Mouse (Mus musculus): ENCODE measurements at regions not wholly inside any gene's neighbourhood (a gene's known extent, or its start where the extent isn't known, plus 50 kb on each side); places are given as distances from the start of the nearest gene placed in this dataset.

DNA sequence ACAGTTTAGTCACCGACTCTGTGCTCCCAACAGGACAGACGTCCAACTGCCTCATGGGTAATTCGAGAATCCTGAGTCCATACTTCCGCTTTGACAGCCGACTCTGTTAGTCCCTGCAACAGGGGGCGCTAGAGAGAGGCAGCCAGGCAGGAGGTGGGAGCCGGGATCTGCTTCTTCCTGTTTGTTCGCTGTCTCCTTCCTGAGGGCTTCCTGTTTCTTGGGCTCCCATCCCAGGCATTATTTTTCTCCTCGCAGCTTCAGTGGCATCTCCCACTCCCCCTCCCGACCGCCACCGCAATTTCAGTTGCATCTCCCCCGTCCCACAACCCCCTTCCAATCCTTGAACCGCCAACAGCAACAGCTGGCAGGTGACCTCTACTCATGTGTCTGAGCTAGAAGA lies 211.1 kb downstream of the Xxylt1 start:
- no peak for TF ChIP-seq POLR2A (IDR thresholded peaks at IDR 0.05; ENCODE audit: insufficient read depth, low read depth, low read length)
- TF ChIP-seq EP300 (IDR thresholded peaks at IDR 0.05; ENCODE audit: insufficient read depth, low read depth, low read length), result peak; percentile 82
- peak; percentile 89 for TF ChIP-seq CTCF (IDR thresholded peaks at IDR 0.05)
- intact Hi-C loops (cut with DNase I), result loop anchor here (2.0 to 5.0 kb wide), 5 partner anchors 48 to 267 kb away; no protein-coding TSS in a partner anchor
- WGBS, result 46% methylated on average over 14 of the region's 14 CpGs
- H3K36me3 ChIP-seq (ENCODE audit: control insufficient read depth, insufficient read depth, low read length), result no peaks in the 10 kb centered on the region
- H3K27ac ChIP-seq, result peak overlapping the region; percentile 82
- no peaks in the 10 kb centered on the region for H3K79me2 ChIP-seq (replicated peaks; ENCODE audit: control insufficient read depth, insufficient read depth, low read length)
- no peak overlapping the region for H3K4me3 ChIP-seq
- peak; percentile 76 to 79 for DNase-seq
- peaks cover 18% of the 10 kb centered on the region for H3K4me1 ChIP-seq (ENCODE audit: control insufficient read depth, insufficient read depth, low read length)
- no peaks in the 10 kb centered on the region for H3K27me3 ChIP-seq (ENCODE audit: control insufficient read depth, insufficient read depth, low read length)
- no peak overlapping the region for H3K9ac ChIP-seq (ENCODE audit: low read depth, low read length)

- WGBS, result 36% methylated on average over 2 of the region's 2 CpGs
- intact Hi-C loops (cut with DNase I), result loop anchor here (2.0 to 5.0 kb wide), 5 partner anchors 48 to 268 kb away; no protein-coding TSS in a partner anchor
- peak overlapping the region; percentile 82 for H3K27ac ChIP-seq
Measured at GRCm38 (mm10) chr16:30870676-30871075, 210.6 kb downstream of the Xxylt1 start.

DNA sequence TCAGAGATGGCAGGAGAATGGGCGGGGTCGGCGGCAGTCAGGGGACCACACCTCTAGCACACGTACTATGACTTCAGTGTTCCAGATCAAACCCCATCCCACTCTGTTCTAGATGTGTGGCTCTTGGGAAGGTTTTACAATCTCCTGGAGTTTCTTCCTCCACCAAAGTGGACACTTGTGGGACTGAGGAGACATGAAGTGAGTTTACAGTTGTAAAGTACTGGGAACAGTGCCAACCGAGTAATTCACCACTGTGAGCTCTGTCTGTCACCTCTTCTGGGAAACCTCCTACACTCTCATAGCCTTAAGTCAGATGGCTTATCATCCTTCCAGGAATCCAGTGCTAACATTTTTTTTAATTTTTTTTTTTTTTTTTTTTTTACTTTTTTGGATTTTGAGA lies 209.1 kb downstream of the Xxylt1 start:
- Histone ChIP-seq H3K27me3 (ENCODE audit: control insufficient read depth, insufficient read depth, low read length) (no peaks in the 10 kb centered on the region), H3K9ac (ENCODE audit: low read depth, low read length) (no peak overlapping the region), H3K4me1 (ENCODE audit: control insufficient read depth, insufficient read depth, low read length) (peaks cover 18% of the 10 kb centered on the region), H3K27ac (peak overlapping the region; percentile 65), H3K79me2 (replicated peaks; ENCODE audit: control insufficient read depth, insufficient read depth, low read length) (no peaks in the 10 kb centered on the region), H3K36me3 (ENCODE audit: control insufficient read depth, insufficient read depth, low read length) (no peaks in the 10 kb centered on the region), H3K4me3 (no peak overlapping the region)
- no peak for TF ChIP-seq POLR2A (IDR thresholded peaks at IDR 0.05; ENCODE audit: insufficient read depth, low read depth, low read length)
- no peak for TF ChIP-seq EP300 (IDR thresholded peaks at IDR 0.05; ENCODE audit: insufficient read depth, low read depth, low read length)
- TF ChIP-seq CTCF (IDR thresholded peaks at IDR 0.05), result no peak
- intact Hi-C loops (cut with DNase I), result loop anchor here (2.0 to 5.0 kb wide), 5 partner anchors 50 to 135 kb away; no protein-coding TSS in a partner anchor
- peak in 1 of 2 experiments; percentile 15 for DNase-seq
- 61% methylated on average over 5 of the region's 5 CpGs for WGBS

More at GRCm38 (mm10) chr16:30870676-30871075, 210.6 kb downstream of the Xxylt1 start:
- no peak for DNase-seq
- Histone ChIP-seq H3K4me3 (no peak overlapping the region), H3K27me3 (ENCODE audit: control insufficient read depth, insufficient read depth, low read length) (no peaks in the 10 kb centered on the region), H3K4me1 (ENCODE audit: control insufficient read depth, insufficient read depth, low read length) (peaks cover 18% of the 10 kb centered on the region), H3K9ac (ENCODE audit: low read depth, low read length) (no peak overlapping the region), H3K36me3 (ENCODE audit: control insufficient read depth, insufficient read depth, low read length) (no peaks in the 10 kb centered on the region), H3K79me2 (replicated peaks; ENCODE audit: control insufficient read depth, insufficient read depth, low read length) (no peaks in the 10 kb centered on the region)
- TF ChIP-seq EP300 (IDR thresholded peaks at IDR 0.05; ENCODE audit: insufficient read depth, low read depth, low read length) (no peak), POLR2A (IDR thresholded peaks at IDR 0.05; ENCODE audit: insufficient read depth, low read depth, low read length) (no peak), CTCF (IDR thresholded peaks at IDR 0.05) (no peak)

- Histone ChIP-seq H3K36me3 (ENCODE audit: control insufficient read depth, insufficient read depth, low read length) (no peaks in the 10 kb centered on the region), H3K4me1 (ENCODE audit: control insufficient read depth, insufficient read depth, low read length) (peaks cover 18% of the 10 kb centered on the region), H3K79me2 (replicated peaks; ENCODE audit: control insufficient read depth, insufficient read depth, low read length) (no peaks in the 10 kb centered on the region), H3K27me3 (ENCODE audit: control insufficient read depth, insufficient read depth, low read length) (no peaks in the 10 kb centered on the region), H3K9ac (ENCODE audit: low read depth, low read length) (no peak overlapping the region), H3K27ac (peak overlapping the region; percentile 65), H3K4me3 (no peak overlapping the region)
- 45% methylated on average over 26 of the region's 26 CpGs for WGBS
- TF ChIP-seq CTCF (IDR thresholded peaks at IDR 0.05) (no peak), EP300 (IDR thresholded peaks at IDR 0.05; ENCODE audit: insufficient read depth, low read depth, low read length) (no peak), POLR2A (IDR thresholded peaks at IDR 0.05; ENCODE audit: insufficient read depth, low read depth, low read length) (no peak)
- intact Hi-C loops (cut with DNase I), result loop anchor here (2.0 to 5.0 kb wide), 5 partner anchors 51 to 136 kb away; no protein-coding TSS in a partner anchor
- peak; percentile 54 to 55 for DNase-seq
Measured at GRCm38 (mm10) chr16:30873493-30874211, 207.6 kb downstream of the Xxylt1 start.

DNA sequence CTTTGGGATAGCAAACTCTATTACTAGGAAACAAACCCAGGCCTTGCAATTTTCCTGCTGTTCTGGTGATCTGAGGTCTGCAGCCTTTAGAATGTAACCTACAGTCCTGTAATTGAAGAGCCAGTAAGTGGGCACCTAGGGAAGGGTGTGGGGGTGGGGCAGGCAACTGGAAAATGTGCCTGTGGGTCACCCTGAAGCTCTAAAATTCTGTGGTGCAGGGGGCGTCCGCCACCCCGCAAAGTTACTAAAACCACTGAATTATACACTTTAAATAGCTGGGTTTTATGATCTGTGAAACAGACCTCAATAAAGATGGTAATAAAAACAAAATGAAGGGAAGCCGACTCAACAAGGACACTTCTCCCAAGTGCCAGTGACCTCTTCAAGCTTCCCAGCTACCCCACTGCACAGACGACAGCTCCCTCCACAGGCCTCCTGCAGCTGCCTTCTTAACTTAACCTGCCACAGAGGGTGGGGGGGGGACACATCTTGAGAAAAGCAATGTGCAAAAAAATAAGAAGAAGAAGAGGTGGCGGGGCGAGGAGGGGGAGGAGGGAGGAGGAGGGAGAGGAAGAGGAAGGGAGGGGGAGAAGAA lies 205.9 kb downstream of the Xxylt1 start:
- no peak overlapping the region for H3K9ac ChIP-seq (ENCODE audit: low read depth, low read length)
- no peak overlapping the region for H3K4me3 ChIP-seq
- no peaks in the 10 kb centered on the region for H3K36me3 ChIP-seq (ENCODE audit: control insufficient read depth, insufficient read depth, low read length)
- 77% methylated on average over 7 of the region's 7 CpGs for WGBS
- no peak for DNase-seq
- no peak overlapping the region for H3K27ac ChIP-seq
- TF ChIP-seq CTCF (IDR thresholded peaks at IDR 0.05) (peak; percentile 43), POLR2A (IDR thresholded peaks at IDR 0.05; ENCODE audit: insufficient read depth, low read depth, low read length) (no peak), EP300 (IDR thresholded peaks at IDR 0.05; ENCODE audit: insufficient read depth, low read depth, low read length) (no peak)
- intact Hi-C loops (cut with DNase I), result no loop called here
- peaks cover 12% of the 10 kb centered on the region for H3K4me1 ChIP-seq (ENCODE audit: control insufficient read depth, insufficient read depth, low read length)
- no peaks in the 10 kb centered on the region for H3K27me3 ChIP-seq (ENCODE audit: control insufficient read depth, insufficient read depth, low read length)
- H3K79me2 ChIP-seq (replicated peaks; ENCODE audit: control insufficient read depth, insufficient read depth, low read length), result no peaks in the 10 kb centered on the region

DNA sequence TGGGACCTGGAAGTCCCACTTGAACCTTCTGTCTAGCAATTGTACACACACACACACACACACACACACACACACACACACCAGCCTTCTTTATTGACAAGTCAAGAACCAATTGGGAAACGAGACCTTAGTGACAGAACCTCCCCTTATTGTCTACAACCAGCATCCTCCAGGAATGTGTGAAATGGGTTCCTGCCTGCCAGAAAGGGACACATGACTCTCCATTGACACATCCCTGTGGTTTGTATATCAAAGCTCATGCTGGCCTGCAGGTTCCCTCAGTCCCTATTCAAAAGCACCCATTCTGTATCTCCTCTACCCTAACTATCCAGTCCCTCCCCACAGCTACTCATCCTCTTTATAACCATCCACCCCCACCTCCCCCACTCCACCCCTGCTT lies 202.4 kb downstream of the Xxylt1 start:
- H3K9ac ChIP-seq (ENCODE audit: low read depth, low read length), result no peak overlapping the region
- no peaks in the 10 kb centered on the region; the same call in 1 of the 2 replicates for H3K4me1 ChIP-seq (ENCODE audit: control insufficient read depth, insufficient read depth, low read length)
- no peak for DNase-seq
- no peak for TF ChIP-seq EP300 (IDR thresholded peaks at IDR 0.05; ENCODE audit: insufficient read depth, low read depth, low read length)
- no peak for TF ChIP-seq CTCF (IDR thresholded peaks at IDR 0.05)
- TF ChIP-seq POLR2A (IDR thresholded peaks at IDR 0.05; ENCODE audit: insufficient read depth, low read depth, low read length), result no peak
- no peak overlapping the region for H3K27ac ChIP-seq
- 46% methylated on average over 1 of the region's 1 CpGs for WGBS
- H3K36me3 ChIP-seq (ENCODE audit: control insufficient read depth, insufficient read depth, low read length), result no peaks in the 10 kb centered on the region
- intact Hi-C loops (cut with DNase I), result no loop called here
- H3K79me2 ChIP-seq (replicated peaks; ENCODE audit: control insufficient read depth, insufficient read depth, low read length), result no peaks in the 10 kb centered on the region
- no peaks in the 10 kb centered on the region for H3K27me3 ChIP-seq (ENCODE audit: control insufficient read depth, insufficient read depth, low read length)
- no peak overlapping the region for H3K4me3 ChIP-seq
